Mouse (Mus musculus): ENCODE data around the gene Tenm4. TPM values are rescaled to one million over a fixed set of nuclear protein-coding genes. Genes with fewer than 3 reads are reported as not detected.

Tenm4 gene
- polyA plus RNA-seq, 1 experiment from 2014 or later = 51.6 TPM

GRCm38 (mm10) chr7:96678236-96678635, 507.2 kb downstream of the Tenm4 start:
- Histone ChIP-seq H3K27ac (replicated peaks) (no peak overlapping the region), H3K9me3 (replicated peaks) (no peaks in the 10 kb centered on the region), H3K4me2 (replicated peaks) (no peak overlapping the region), H3K9ac (no peak overlapping the region), H3K4me1 (no peaks in the 10 kb centered on the region; the same call in 1 of the 2 replicates), H3K27me3 (no peaks in the 10 kb centered on the region), H3K4me3 (replicated peaks) (no peak overlapping the region), H3K36me3 (no peaks in the 10 kb centered on the region)
- ATAC-seq (ENCODE audit: insufficient number of reproducible peaks, low FRiP score, low TSS enrichment, low read depth) = no peak
- WGBS = 93% methylated on average over 4 of the region's 4 CpGs

GRCm38 (mm10) chr7:96679746-96680145, 508.7 kb downstream of the Tenm4 start:
- H3K4me1 ChIP-seq = no peaks in the 10 kb centered on the region; the same call in 1 of the 2 replicates
- no peak overlapping the region for H3K4me2 ChIP-seq (replicated peaks)
- H3K9ac ChIP-seq = no peak overlapping the region
- H3K27ac ChIP-seq (replicated peaks) = no peak overlapping the region
- H3K9me3 ChIP-seq (replicated peaks) = no peaks in the 10 kb centered on the region
- WGBS = 61% methylated on average over 1 of the region's 1 CpGs
- ATAC-seq (ENCODE audit: insufficient number of reproducible peaks, low FRiP score, low TSS enrichment, low read depth) = no peak
- H3K36me3 ChIP-seq = no peaks in the 10 kb centered on the region
- H3K4me3 ChIP-seq (replicated peaks) = no peak overlapping the region
- H3K27me3 ChIP-seq = no peaks in the 10 kb centered on the region

DNA sequence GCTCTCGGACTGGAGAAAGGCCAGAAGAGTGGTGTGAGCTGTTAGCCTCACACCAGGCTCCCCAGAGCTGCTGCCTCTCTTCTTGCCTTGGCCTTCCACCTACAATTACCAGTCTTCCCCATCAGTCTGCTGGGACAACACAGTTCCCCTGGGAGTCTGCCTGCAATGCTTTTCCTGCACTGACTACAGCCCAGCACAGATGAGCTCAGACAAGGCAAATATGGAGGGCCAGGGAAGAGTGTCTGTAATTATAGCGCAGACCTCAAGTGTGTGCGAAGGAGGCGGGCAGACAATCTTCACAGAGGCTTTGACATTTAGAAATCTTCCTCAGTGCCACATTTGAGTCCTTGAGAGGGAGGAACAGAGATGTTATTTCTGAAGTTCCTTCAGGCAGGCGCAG, 509.4 kb downstream of the Tenm4 start:
- H3K36me3 ChIP-seq = no peaks in the 10 kb centered on the region
- WGBS = 83% methylated on average over 5 of the region's 5 CpGs

GRCm38 (mm10) chr7:96681808-96682207, 510.8 kb downstream of the Tenm4 start:
- Histone ChIP-seq H3K9me3 (replicated peaks) (no peaks in the 10 kb centered on the region), H3K27me3 (no peaks in the 10 kb centered on the region), H3K27ac (replicated peaks) (no peak overlapping the region), H3K4me3 (replicated peaks) (no peak overlapping the region), H3K36me3 (no peaks in the 10 kb centered on the region), H3K9ac (no peak overlapping the region), H3K4me1 (no peaks in the 10 kb centered on the region; the same call in 1 of the 2 replicates), H3K4me2 (replicated peaks) (no peak overlapping the region)
- 86% methylated on average over 4 of the region's 4 CpGs for WGBS
- ATAC-seq (ENCODE audit: insufficient number of reproducible peaks, low FRiP score, low TSS enrichment, low read depth) = no peak

More for the DNA sequence above, 509.4 kb downstream of the Tenm4 start:
- no peak overlapping the region for H3K27ac ChIP-seq (replicated peaks)
- H3K9me3 ChIP-seq (replicated peaks) = no peaks in the 10 kb centered on the region
- H3K4me3 ChIP-seq (replicated peaks) = no peak overlapping the region
- H3K4me2 ChIP-seq (replicated peaks) = no peak overlapping the region
- peak; percentile 40; the same call in 1 of the 2 replicates for ATAC-seq (ENCODE audit: insufficient number of reproducible peaks, low FRiP score, low TSS enrichment, low read depth)
- no peaks in the 10 kb centered on the region for H3K27me3 ChIP-seq
- H3K4me1 ChIP-seq = no peaks in the 10 kb centered on the region; the same call in 1 of the 2 replicates
- H3K9ac ChIP-seq = no peak overlapping the region

DNA sequence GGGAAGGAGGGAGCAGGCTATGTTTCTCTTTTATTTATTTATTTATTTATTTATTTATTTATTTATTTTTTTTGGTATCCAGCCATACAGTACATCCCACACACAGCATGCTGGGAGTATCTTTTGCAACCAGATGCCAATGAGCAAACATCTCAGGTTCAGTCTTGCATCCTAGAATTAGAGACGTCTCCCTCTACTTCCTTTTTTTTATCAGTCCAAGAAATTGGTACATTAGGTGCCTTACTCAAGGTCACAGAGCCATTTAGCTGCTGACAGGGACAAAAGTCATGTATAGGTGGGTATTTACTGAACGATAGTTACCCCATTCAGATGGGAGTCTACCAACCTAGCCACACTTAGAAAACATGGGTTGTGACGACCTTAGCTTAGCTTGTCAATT, 517.1 kb downstream of the Tenm4 start:
- no peak overlapping the region for H3K4me2 ChIP-seq (replicated peaks)
- ATAC-seq (ENCODE audit: insufficient number of reproducible peaks, low FRiP score, low TSS enrichment, low read depth) = no peak
- H3K9ac ChIP-seq = no peak overlapping the region
- WGBS = 80% methylated on average over 3 of the region's 3 CpGs
- H3K36me3 ChIP-seq = no peaks in the 10 kb centered on the region
- no peaks in the 10 kb centered on the region for H3K27me3 ChIP-seq
- H3K4me1 ChIP-seq = no peaks in the 10 kb centered on the region
- H3K27ac ChIP-seq (replicated peaks) = no peak overlapping the region
- H3K4me3 ChIP-seq (replicated peaks) = no peak overlapping the region
- H3K9me3 ChIP-seq (replicated peaks) = no peaks in the 10 kb centered on the region

DNA sequence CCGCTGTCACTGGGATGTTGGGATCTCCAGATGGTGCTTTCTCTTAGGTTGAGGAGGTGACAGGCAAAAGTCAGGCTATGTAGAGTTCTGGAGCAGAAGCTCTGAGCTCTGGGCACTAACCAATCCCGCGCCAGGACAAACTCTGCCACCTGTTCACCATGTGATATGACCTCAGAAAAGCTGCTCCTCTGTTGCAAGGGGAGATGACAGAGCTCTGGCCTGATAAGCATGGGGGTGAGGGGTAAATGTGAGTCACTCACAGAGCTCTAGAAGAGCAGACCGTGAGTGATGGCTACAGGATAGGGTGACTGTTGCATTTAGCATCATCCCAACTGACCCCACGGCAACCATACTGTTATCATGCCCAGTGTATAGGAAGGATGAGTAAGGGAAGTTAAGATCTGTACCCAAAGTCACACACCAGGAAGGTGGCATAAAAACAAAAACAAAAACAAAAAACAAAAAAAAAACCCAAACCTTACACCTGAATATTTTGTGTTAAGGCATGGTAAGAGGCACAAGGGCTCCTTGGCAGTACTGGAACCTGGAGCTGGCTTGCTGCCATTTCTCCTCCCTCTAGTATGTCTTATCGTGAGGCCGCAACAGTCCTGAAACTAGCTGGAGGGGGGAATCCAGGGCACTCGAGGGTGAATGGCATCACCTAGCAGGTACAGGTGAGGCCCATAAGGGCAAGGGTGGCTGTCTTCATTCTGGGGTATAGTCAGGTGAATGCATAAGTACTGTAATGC, 530.2 kb downstream of the Tenm4 start:
- WGBS = 79% methylated on average over 8 of the region's 8 CpGs
- H3K4me2 ChIP-seq (replicated peaks) = no peak overlapping the region
- H3K27ac ChIP-seq (replicated peaks) = no peak overlapping the region
- no peak overlapping the region for H3K4me3 ChIP-seq (replicated peaks)
- H3K27me3 ChIP-seq = no peaks in the 10 kb centered on the region
- H3K9ac ChIP-seq = no peak overlapping the region
- H3K4me1 ChIP-seq = no peaks in the 10 kb centered on the region
- no peak for ATAC-seq (ENCODE audit: insufficient number of reproducible peaks, low FRiP score, low TSS enrichment, low read depth)
- peaks cover 5% of the 10 kb centered on the region; the same call in 1 of the 2 replicates for H3K36me3 ChIP-seq
- H3K9me3 ChIP-seq (replicated peaks) = no peaks in the 10 kb centered on the region

- Histone ChIP-seq H3K27me3 (no peaks in the 10 kb centered on the region), H3K36me3 (peaks cover 9% of the 10 kb centered on the region; the same call in 1 of the 2 replicates), H3K4me1 (no peaks in the 10 kb centered on the region), H3K4me2 (replicated peaks) (no peak overlapping the region), H3K27ac (replicated peaks) (no peak overlapping the region), H3K4me3 (replicated peaks) (no peak overlapping the region), H3K9me3 (replicated peaks) (no peaks in the 10 kb centered on the region), H3K9ac (no peak overlapping the region)
- WGBS = 76% methylated on average over 16 of the region's 16 CpGs
- no peak for ATAC-seq (ENCODE audit: insufficient number of reproducible peaks, low FRiP score, low TSS enrichment, low read depth)
These were observed 532.9 kb downstream of the Tenm4 start for GRCm38 (mm10) chr7:96703958-96704357.

- peaks cover 3% of the 10 kb centered on the region for H3K4me1 ChIP-seq
- H3K27ac ChIP-seq (replicated peaks) = no peak overlapping the region
- H3K9ac ChIP-seq = no peak overlapping the region
- no peaks in the 10 kb centered on the region for H3K27me3 ChIP-seq
- no peaks in the 10 kb centered on the region for H3K9me3 ChIP-seq (replicated peaks)
- peaks cover 12% of the 10 kb centered on the region; the same call in 1 of the 2 replicates for H3K36me3 ChIP-seq
- 85% methylated on average over 8 of the region's 8 CpGs for WGBS
- no peak for ATAC-seq (ENCODE audit: insufficient number of reproducible peaks, low FRiP score, low TSS enrichment, low read depth)
- H3K4me3 ChIP-seq (replicated peaks) = no peak overlapping the region
- H3K4me2 ChIP-seq (replicated peaks) = no peak overlapping the region
These were observed 534.5 kb downstream of the Tenm4 start for GRCm38 (mm10) chr7:96705307-96706129.

DNA sequence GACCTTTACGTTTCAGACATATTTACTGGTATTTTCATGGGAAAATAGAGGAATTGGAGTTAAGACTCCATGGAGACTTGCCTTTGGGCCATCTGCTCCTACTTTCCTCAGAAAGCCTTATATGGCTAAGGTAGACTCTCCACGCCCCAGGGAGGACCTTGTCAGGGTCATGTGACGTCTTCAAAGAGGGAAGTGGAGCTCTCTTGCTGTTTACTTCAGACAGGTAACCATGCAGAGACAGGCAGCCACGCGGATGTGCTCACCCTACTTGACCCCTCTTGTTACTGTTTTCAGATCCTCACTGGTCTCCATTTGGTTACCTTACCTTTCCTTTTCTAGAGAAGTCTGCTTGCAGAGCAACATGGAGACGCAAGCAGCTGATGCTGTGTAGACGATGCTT, 535.5 kb downstream of the Tenm4 start:
- ATAC-seq (ENCODE audit: insufficient number of reproducible peaks, low FRiP score, low TSS enrichment, low read depth) = no peak
- Histone ChIP-seq H3K27ac (replicated peaks) (no peak overlapping the region), H3K27me3 (no peaks in the 10 kb centered on the region), H3K4me2 (replicated peaks) (no peak overlapping the region), H3K4me3 (replicated peaks) (no peak overlapping the region), H3K4me1 (peaks cover 3% of the 10 kb centered on the region), H3K9ac (no peak overlapping the region), H3K36me3 (peaks cover 12% of the 10 kb centered on the region; the same call in 1 of the 2 replicates), H3K9me3 (replicated peaks) (no peaks in the 10 kb centered on the region)
- WGBS = 87% methylated on average over 7 of the region's 7 CpGs

GRCm38 (mm10) chr7:96707112-96707511, 536.1 kb downstream of the Tenm4 start:
- Histone ChIP-seq H3K27ac (replicated peaks) (no peak overlapping the region), H3K9ac (no peak overlapping the region), H3K27me3 (no peaks in the 10 kb centered on the region), H3K36me3 (peaks cover 12% of the 10 kb centered on the region; the same call in 1 of the 2 replicates), H3K4me2 (replicated peaks) (no peak overlapping the region), H3K9me3 (replicated peaks) (no peaks in the 10 kb centered on the region), H3K4me1 (peaks cover 3% of the 10 kb centered on the region), H3K4me3 (replicated peaks) (no peak overlapping the region)
- ATAC-seq (ENCODE audit: insufficient number of reproducible peaks, low FRiP score, low TSS enrichment, low read depth) = no peak
- 74% methylated on average over 2 of the region's 2 CpGs for WGBS

- Histone ChIP-seq H3K36me3 (peaks cover 12% of the 10 kb centered on the region; the same call in 1 of the 2 replicates), H3K9me3 (replicated peaks) (no peaks in the 10 kb centered on the region), H3K27ac (replicated peaks) (no peak overlapping the region), H3K4me2 (replicated peaks) (no peak overlapping the region), H3K27me3 (no peaks in the 10 kb centered on the region), H3K4me1 (peaks cover 3% of the 10 kb centered on the region), H3K4me3 (replicated peaks) (no peak overlapping the region), H3K9ac (no peak overlapping the region)
- no peak for ATAC-seq (ENCODE audit: insufficient number of reproducible peaks, low FRiP score, low TSS enrichment, low read depth)
- 75% methylated on average over 5 of the region's 5 CpGs for WGBS
These were observed 537.0 kb downstream of the Tenm4 start for GRCm38 (mm10) chr7:96708071-96708470.

Data from embryonic facial prominence, embryonic 15.5 days (tissue).